Mouse (Mus musculus) hindbrain, embryonic 15.5 days (tissue): ENCODE results near the gene F930015N05Rik. TPM values are rescaled to one million over a fixed set of nuclear protein-coding genes. Genes with fewer than 3 reads are reported as not detected.

Experiments used
- ATAC-seq: fragments of 200-750 bp; cut with Nextera tagmentation; 2 replicates; pipeline ENCODE4 v1.8.0; 2017; ENCODE audit warnings: low read depth, moderate number of reproducible peaks, moderate TSS enrichment; ENCODE audit not compliant: low FRiP score
- H3K27ac ChIP-seq: fragments of 300-500 bp; sonication (generic); replicated peaks from 2 replicates; pipeline ENCODE4 v1.5.1; 2015; ENCODE audit warnings: mild to moderate bottlenecking, inconsistent platforms
- H3K27me3 ChIP-seq: fragments of 300-500 bp; sonication (generic); 2 replicates; pipeline ENCODE4 v1.6.1; 2015; ENCODE audit warnings: control low read depth, inconsistent platforms
- H3K36me3 ChIP-seq: fragments of 300-500 bp; sonication (generic); 2 replicates; pipeline ENCODE4 v1.6.1; 2015; ENCODE audit warnings: control low read depth, inconsistent platforms
- H3K4me1 ChIP-seq: fragments of 300-500 bp; sonication (generic); replicated peaks from 2 replicates; pipeline ENCODE4 v1.6.1; 2015; ENCODE audit warnings: control low read depth, inconsistent platforms
- H3K4me2 ChIP-seq: fragments of 300-500 bp; sonication (generic); 2 replicates; pipeline ENCODE4 v1.6.1; 2015; ENCODE audit warnings: moderate library complexity, mild to moderate bottlenecking, inconsistent platforms
- H3K4me3 ChIP-seq: fragments of 300-500 bp; sonication (generic); 2 replicates; pipeline ENCODE4 v1.5.1; 2015; ENCODE audit warnings: mild to moderate bottlenecking, inconsistent platforms
- H3K9ac ChIP-seq: fragments of 300-500 bp; sonication (generic); 2 replicates; pipeline ENCODE4 v1.6.1; 2015; ENCODE audit warnings: inconsistent platforms
- H3K9me3 ChIP-seq: fragments of 300-500 bp; sonication (generic); 2 replicates; pipeline ENCODE4 v1.6.1; 2016; ENCODE audit warnings: control low read depth, inconsistent platforms
- WGBS: fragments of 180-500 bp; shearing (Covaris S2); methylation state at CpG from one replicate; pipeline ENCODE4 v1.1.7; 2015; 5-methylcytosine and 5-hydroxymethylcytosine counted together
- polyA plus RNA-seq: library from polyadenylated mRNA; unstranded; fragments of >200 nt; fragmentation: Nextera tagmentation; extraction: Ambion mirVana; gene quantifications from 2 replicates; pipeline ENCODE4 v1.2.1, GENCODE M21; 2015

F930015N05Rik gene
- polyA plus RNA-seq = 1.3 and 1.4 TPM in 2 replicates

- H3K9ac ChIP-seq = peak within 1 kb of the TSS; percentile 54
- peak within 1 kb of the TSS; percentile 99 for H3K4me2 ChIP-seq
- whole genome bisulfite sequencing = 1% methylated on average over 24 of the region's 24 CpGs
- peaks cover 22% of the 10 kb centered on the region for H3K4me1 ChIP-seq
- H3K36me3 ChIP-seq = no peaks in the 10 kb centered on the region
- peak within 1 kb of the TSS; percentile 50; the same call in 1 of the 2 replicates for H3K27ac ChIP-seq
- ATAC-seq = no peak
- H3K4me3 ChIP-seq = peak within 1 kb of the TSS; percentile 56
- no peaks in the 10 kb centered on the region for H3K9me3 ChIP-seq
- peaks cover 23% of the 10 kb centered on the region for H3K27me3 ChIP-seq
These were observed at the start of gene F930015N05Rik for GRCm38 (mm10) chr11:64436412-64436727. Gene F930015N05Rik, minus strand, starts transcription at chr11:64436653.

- ATAC-seq = no peak
- 89% methylated on average over 3 of the region's 3 CpGs for WGBS
These were observed 45.0 kb upstream of the F930015N05Rik start for GRCm38 (mm10) chr11:64481445-64481844.

GRCm38 (mm10) chr11:64473679-64474078, 37.2 kb upstream of the F930015N05Rik start:
- WGBS = 90% methylated on average over 3 of the region's 3 CpGs
- no peak overlapping the region for H3K9ac ChIP-seq
- no peaks in the 10 kb centered on the region for H3K4me1 ChIP-seq
- H3K27me3 ChIP-seq = no peaks in the 10 kb centered on the region
- no peak for ATAC-seq
- H3K9me3 ChIP-seq = no peaks in the 10 kb centered on the region
- no peaks in the 10 kb centered on the region for H3K36me3 ChIP-seq
- no peak overlapping the region for H3K27ac ChIP-seq
- H3K4me3 ChIP-seq = no peak overlapping the region
- H3K4me2 ChIP-seq = no peak overlapping the region

More at GRCm38 (mm10) chr11:64481445-64481844, 45.0 kb upstream of the F930015N05Rik start:
- Histone ChIP-seq H3K4me2 (no peak overlapping the region), H3K4me3 (no peak overlapping the region), H3K27ac (no peak overlapping the region), H3K9me3 (no peaks in the 10 kb centered on the region), H3K36me3 (no peaks in the 10 kb centered on the region), H3K9ac (no peak overlapping the region), H3K27me3 (no peaks in the 10 kb centered on the region), H3K4me1 (0 out of 2 replicates have a peak, but pooled peaks cover 4% of the 10 kb centered on the region)

GRCm38 (mm10) chr11:64470689-64471088, 34.2 kb upstream of the F930015N05Rik start:
- Histone ChIP-seq H3K36me3 (no peaks in the 10 kb centered on the region), H3K9me3 (no peaks in the 10 kb centered on the region), H3K27ac (no peak overlapping the region), H3K27me3 (no peaks in the 10 kb centered on the region), H3K4me1 (no peaks in the 10 kb centered on the region), H3K4me2 (no peak overlapping the region), H3K9ac (no peak overlapping the region), H3K4me3 (no peak overlapping the region)
- no peak for ATAC-seq

GRCm38 (mm10) chr11:64468737-64469136, 32.3 kb upstream of the F930015N05Rik start:
- H3K27me3 ChIP-seq = no peaks in the 10 kb centered on the region
- no peak for ATAC-seq
- H3K4me3 ChIP-seq = no peak overlapping the region
- WGBS = 86% methylated on average over 4 of the region's 4 CpGs
- H3K4me1 ChIP-seq = no peaks in the 10 kb centered on the region
- H3K4me2 ChIP-seq = no peak overlapping the region
- H3K36me3 ChIP-seq = no peaks in the 10 kb centered on the region
- H3K9ac ChIP-seq = no peak overlapping the region
- no peaks in the 10 kb centered on the region for H3K9me3 ChIP-seq
- no peak overlapping the region for H3K27ac ChIP-seq

GRCm38 (mm10) chr11:64461746-64462145, 25.3 kb upstream of the F930015N05Rik start:
- Histone ChIP-seq H3K27me3 (no peaks in the 10 kb centered on the region), H3K9me3 (no peaks in the 10 kb centered on the region), H3K9ac (no peak overlapping the region), H3K4me3 (no peak overlapping the region), H3K4me2 (no peak overlapping the region), H3K36me3 (no peaks in the 10 kb centered on the region), H3K4me1 (no peaks in the 10 kb centered on the region), H3K27ac (no peak overlapping the region)
- 81% methylated on average over 3 of the region's 3 CpGs for WGBS
- ATAC-seq = no peak

- Histone ChIP-seq H3K27me3 (peaks cover 5% of the 10 kb centered on the region; the same call in 1 of the 2 replicates), H3K27ac (no peak overlapping the region), H3K4me1 (no peaks in the 10 kb centered on the region), H3K36me3 (no peaks in the 10 kb centered on the region), H3K9ac (no peak overlapping the region), H3K9me3 (no peaks in the 10 kb centered on the region), H3K4me3 (no peak overlapping the region), H3K4me2 (no peak overlapping the region)
- WGBS = 58% methylated on average over 9 of the region's 9 CpGs
- no peak for ATAC-seq
These were observed 12.3 kb upstream of the F930015N05Rik start for GRCm38 (mm10) chr11:64448586-64449315.

GRCm38 (mm10) chr11:64445227-64445626, 8.8 kb upstream of the F930015N05Rik start:
- no peak overlapping the region for H3K27ac ChIP-seq
- WGBS = 94% methylated on average over 1 of the region's 1 CpGs
- no peak overlapping the region for H3K4me3 ChIP-seq

GRCm38 (mm10) chr11:64442701-64443100, 6.2 kb upstream of the F930015N05Rik start:
- Histone ChIP-seq H3K4me2 (no peak overlapping the region), H3K27me3 (peaks cover 27% of the 10 kb centered on the region), H3K9me3 (no peaks in the 10 kb centered on the region), H3K27ac (no peak overlapping the region), H3K4me3 (no peak overlapping the region), H3K9ac (no peak overlapping the region), H3K4me1 (0 out of 2 replicates have a peak, but pooled peaks cover 2% of the 10 kb centered on the region), H3K36me3 (no peaks in the 10 kb centered on the region)
- 42% methylated on average over 3 of the region's 3 CpGs for WGBS
- ATAC-seq = no peak

More at GRCm38 (mm10) chr11:64445227-64445626, 8.8 kb upstream of the F930015N05Rik start:
- Histone ChIP-seq H3K9ac (no peak overlapping the region), H3K36me3 (no peaks in the 10 kb centered on the region), H3K4me2 (no peak overlapping the region), H3K9me3 (no peaks in the 10 kb centered on the region), H3K27me3 (peaks cover 15% of the 10 kb centered on the region; the same call in 1 of the 2 replicates), H3K4me1 (0 out of 2 replicates have a peak, but pooled peaks cover 2% of the 10 kb centered on the region)
- no peak for ATAC-seq

GRCm38 (mm10) chr11:64442119-64442518, 5.7 kb upstream of the F930015N05Rik start:
- Histone ChIP-seq H3K36me3 (no peaks in the 10 kb centered on the region), H3K9me3 (no peaks in the 10 kb centered on the region), H3K27ac (no peak overlapping the region), H3K27me3 (peaks cover 28% of the 10 kb centered on the region), H3K4me2 (peak overlapping the region; percentile 37), H3K9ac (no peak overlapping the region), H3K4me3 (no peak overlapping the region), H3K4me1 (0 out of 2 replicates have a peak, but pooled peaks cover 2% of the 10 kb centered on the region)
- 38% methylated on average over 8 of the region's 8 CpGs for WGBS
- ATAC-seq = no peak

GRCm38 (mm10) chr11:64438909-64439308, 2.5 kb upstream of the F930015N05Rik start:
- WGBS = 19% methylated on average over 3 of the region's 3 CpGs
- Histone ChIP-seq H3K4me3 (no peak overlapping the region), H3K9me3 (no peaks in the 10 kb centered on the region), H3K27ac (no peak overlapping the region), H3K9ac (no peak overlapping the region), H3K27me3 (peaks cover 29% of the 10 kb centered on the region), H3K4me2 (no peak overlapping the region), H3K36me3 (no peaks in the 10 kb centered on the region), H3K4me1 (peaks cover 24% of the 10 kb centered on the region)
- no peak for ATAC-seq

GRCm38 (mm10) chr11:64437721-64438120, 1.3 kb upstream of the F930015N05Rik start:
- Histone ChIP-seq H3K27me3 (peaks cover 24% of the 10 kb centered on the region), H3K4me2 (0 out of 2 replicates have a peak overlapping the region, but pooled peaks have one; percentile 21), H3K36me3 (no peaks in the 10 kb centered on the region), H3K9me3 (no peaks in the 10 kb centered on the region), H3K27ac (no peak overlapping the region), H3K9ac (no peak overlapping the region), H3K4me3 (no peak overlapping the region), H3K4me1 (peaks cover 24% of the 10 kb centered on the region)
- ATAC-seq = no peak
- 56% methylated on average over 3 of the region's 3 CpGs for WGBS
